Mouse (Mus musculus) olfactory bulb, adult 2 months (tissue): Measurements from ENCODE around the gene Fam3c. TPM values are rescaled to one million over a fixed set of nuclear protein-coding genes. Genes with fewer than 3 reads are reported as not detected.

Source experiments
- H3K27ac ChIP-seq: fragments of 200-500 bp; 2 replicates; pipeline ENCODE4 v1.5.1; 2012; ENCODE audit warnings: low read depth, low read length; ENCODE audit not compliant: insufficient read depth
- H3K4me1 ChIP-seq: fragments of 200-500 bp; 2 replicates; pipeline ENCODE4 v1.6.1; 2012; ENCODE audit warnings: low read length; ENCODE audit not compliant: control insufficient read depth, insufficient read depth
- H3K4me3 ChIP-seq: fragments of 200-500 bp; 2 replicates; pipeline ENCODE4 v1.5.1; 2012; ENCODE audit warnings: mild to moderate bottlenecking, low read depth, low read length, moderate library complexity; ENCODE audit not compliant: insufficient read depth
- CTCF ChIP-seq: fragments of 200-500 bp; IDR thresholded peaks from 2 replicates; pipeline ENCODE4 v1.5.1; 2012; ENCODE audit warnings: low read depth, mild to moderate bottlenecking, low read length, moderate library complexity; ENCODE audit not compliant: insufficient read depth
- POLR2A ChIP-seq: fragments of 200-500 bp; IDR thresholded peaks from 2 replicates; pipeline ENCODE4 v1.6.1; 2012; ENCODE audit warnings: mild to moderate bottlenecking, low read depth, low read length, moderate library complexity; ENCODE audit not compliant: insufficient read depth
- WGBS: fragments of 180-500 bp; shearing (Covaris S2); methylation state at CpG from one replicate; pipeline ENCODE4 v1.1.7; 2018; 5-methylcytosine and 5-hydroxymethylcytosine counted together
- polyA plus RNA-seq: library from polyadenylated mRNA; stranded (reverse); fragments of >200 nt; gene quantifications from 2 replicates; pipeline ENCODE4 v1.2.4, GENCODE M21; 2012; ENCODE audit warnings: low replicate concordance; ENCODE audit not compliant: missing spikeins, insufficient read depth, insufficient read length

Fam3c gene
- polyA plus RNA-seq, 1 experiment = not detected

DNA sequence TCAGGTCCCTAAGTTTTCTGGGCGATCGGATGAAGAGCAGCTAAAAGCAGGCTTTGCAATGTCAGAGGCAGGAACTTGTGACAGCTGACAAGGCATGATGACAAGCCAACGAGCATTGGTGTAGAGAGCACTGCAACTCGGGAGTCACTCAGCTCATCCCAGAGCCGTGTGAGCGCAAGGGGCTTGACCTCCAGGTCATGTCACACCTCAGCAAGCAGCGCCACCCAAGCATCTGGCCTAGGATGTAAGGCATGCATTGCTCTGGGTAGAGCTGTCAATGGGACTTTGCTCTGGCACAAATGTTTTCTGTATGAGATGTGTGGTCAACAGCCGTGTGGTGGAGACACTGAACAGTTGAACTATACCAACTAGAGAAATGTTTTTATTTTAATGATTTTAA, 28.1 kb downstream of the Fam3c start:
- H3K27ac ChIP-seq = no peak overlapping the region
- H3K4me3 ChIP-seq = no peak overlapping the region
- H3K4me1 ChIP-seq = peaks cover 2% of the 10 kb centered on the region; the same call in 1 of the 2 replicates
- no peak for TF ChIP-seq CTCF
- no peak for TF ChIP-seq POLR2A
- WGBS = 85% methylated on average over 8 of the region's 8 CpGs

DNA sequence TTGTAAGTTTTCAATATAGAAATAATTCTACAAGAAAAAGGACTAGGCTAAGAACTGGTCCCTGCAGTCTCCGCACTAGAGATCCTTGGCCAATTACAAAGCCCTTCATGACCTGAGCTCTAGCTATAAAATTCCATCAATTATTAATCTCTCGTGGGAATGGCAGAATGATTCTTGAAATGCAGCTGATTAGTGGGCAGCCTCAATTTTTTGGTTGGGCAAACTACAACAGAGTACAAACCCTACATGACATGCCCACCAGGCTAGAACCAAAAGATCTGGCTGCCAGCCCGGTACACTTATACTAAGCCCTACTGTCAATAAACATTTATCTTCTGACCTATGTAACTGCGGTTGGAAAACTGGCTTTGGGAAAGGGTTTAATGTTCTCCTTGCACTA, 29.0 kb downstream of the Fam3c start:
- Histone ChIP-seq H3K27ac (no peak overlapping the region), H3K4me1 (peaks cover 2% of the 10 kb centered on the region; the same call in 1 of the 2 replicates), H3K4me3 (no peak overlapping the region)
- WGBS = 61% methylated on average over 4 of the region's 4 CpGs
- TF ChIP-seq POLR2A (no peak), CTCF (no peak)

DNA sequence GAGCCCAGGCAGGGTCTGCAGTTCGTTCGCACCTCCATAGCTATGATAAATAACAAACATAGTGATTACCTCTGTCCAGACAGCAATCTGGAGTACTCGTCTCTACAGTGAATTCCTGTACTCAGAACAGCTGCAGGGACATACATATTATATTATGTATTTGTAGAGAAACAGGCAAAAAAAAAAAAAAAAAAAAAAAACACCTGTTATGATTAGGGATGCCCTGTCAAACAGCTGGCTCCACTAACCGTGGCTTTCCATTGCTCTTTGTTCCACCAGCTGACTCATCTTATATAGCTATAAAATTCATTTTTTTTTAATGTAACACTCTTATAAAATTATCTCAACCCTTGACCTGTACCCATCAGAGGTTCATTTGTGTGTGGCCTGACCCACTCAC, 29.8 kb downstream of the Fam3c start:
- no peak overlapping the region for H3K4me3 ChIP-seq
- H3K27ac ChIP-seq = no peak overlapping the region
- TF ChIP-seq POLR2A (no peak), CTCF (no peak)
- 85% methylated on average over 4 of the region's 4 CpGs for WGBS
- H3K4me1 ChIP-seq = peaks cover 2% of the 10 kb centered on the region; the same call in 1 of the 2 replicates

DNA sequence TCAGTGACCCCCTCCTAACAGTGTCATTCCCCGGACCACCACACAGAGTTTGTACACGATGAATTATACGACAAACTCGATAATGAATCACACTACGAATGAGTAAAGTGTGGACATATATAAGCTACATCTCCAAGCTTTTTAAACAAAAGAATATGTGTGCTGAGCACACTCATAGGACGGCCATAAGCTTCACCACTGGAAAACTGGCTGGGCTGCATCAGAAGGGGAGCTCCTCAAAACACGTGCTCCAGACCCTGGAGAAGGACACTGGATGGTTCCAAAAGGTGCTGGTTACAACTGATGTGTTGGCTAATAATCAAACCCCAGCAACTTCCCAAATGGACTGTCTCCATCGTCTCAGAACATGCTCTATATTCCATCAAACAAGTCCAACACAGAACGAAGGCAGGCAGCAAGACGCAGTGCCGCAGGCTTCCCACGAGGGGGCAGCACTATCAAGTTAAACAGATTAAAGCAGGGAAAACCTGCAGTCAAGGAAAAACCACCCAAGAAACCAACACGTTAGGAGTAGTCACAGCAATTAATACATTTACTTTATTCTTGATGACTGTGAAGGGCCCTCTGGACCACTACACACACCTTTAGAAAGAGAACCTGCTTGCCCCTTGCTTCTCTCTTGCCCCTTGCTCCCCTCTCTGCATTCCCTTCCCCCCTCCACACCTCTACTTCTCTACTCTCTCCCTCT, 30.5 kb downstream of the Fam3c start:
- 53% methylated on average over 13 of the region's 13 CpGs for WGBS
- Histone ChIP-seq H3K4me3 (no peak overlapping the region), H3K27ac (no peak overlapping the region), H3K4me1 (peaks cover 2% of the 10 kb centered on the region; the same call in 1 of the 2 replicates)
- TF ChIP-seq POLR2A = no peak
- peak; percentile 87 for TF ChIP-seq CTCF

DNA sequence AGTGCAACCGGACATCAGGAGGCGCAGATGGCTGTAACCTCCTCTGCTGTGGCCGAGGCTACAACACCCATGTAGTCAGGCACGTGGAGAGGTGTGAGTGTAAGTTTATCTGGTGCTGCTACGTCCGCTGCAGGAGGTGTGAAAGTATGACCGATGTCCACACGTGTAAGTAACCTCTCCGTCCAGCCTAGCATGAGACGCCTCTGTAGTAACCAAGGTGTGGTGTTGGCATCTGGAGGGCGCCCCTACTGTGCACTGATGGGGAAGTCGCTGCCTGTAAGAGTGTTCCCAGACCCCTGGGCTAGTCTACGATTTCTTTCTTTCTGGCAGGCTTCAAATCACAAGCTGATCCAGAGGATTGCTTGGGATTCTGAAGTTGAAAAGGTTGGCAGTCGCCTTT, 58.0 kb downstream of the Fam3c start:
- TF ChIP-seq POLR2A (no peak), CTCF (no peak)
- Histone ChIP-seq H3K27ac (no peak overlapping the region), H3K4me1 (no peaks in the 10 kb centered on the region), H3K4me3 (no peak overlapping the region)
- WGBS = 77% methylated on average over 14 of the region's 14 CpGs

DNA sequence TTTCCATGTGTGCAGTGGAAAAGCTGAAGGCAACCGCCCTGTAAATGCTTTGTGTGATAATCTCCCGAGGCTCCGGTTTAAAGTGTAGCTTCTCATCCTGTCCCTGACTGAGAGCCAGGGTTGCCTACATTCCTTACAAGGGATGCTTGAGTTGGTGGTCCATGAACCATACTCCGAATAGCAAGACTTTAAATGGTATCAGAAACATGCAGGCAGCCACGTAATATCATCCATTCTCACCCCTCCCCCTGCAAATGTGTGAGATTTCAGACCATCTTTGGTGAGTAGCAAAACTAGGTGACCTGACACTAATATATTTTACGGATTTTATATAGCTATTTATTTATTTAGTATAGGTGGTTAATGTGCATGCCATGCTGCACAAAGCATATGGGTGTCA, 59.0 kb downstream of the Fam3c start:
- no peaks in the 10 kb centered on the region for H3K4me1 ChIP-seq
- H3K27ac ChIP-seq = no peak overlapping the region
- H3K4me3 ChIP-seq = no peak overlapping the region
- 85% methylated on average over 6 of the region's 6 CpGs for WGBS
- TF ChIP-seq POLR2A = no peak
- no peak for TF ChIP-seq CTCF

DNA sequence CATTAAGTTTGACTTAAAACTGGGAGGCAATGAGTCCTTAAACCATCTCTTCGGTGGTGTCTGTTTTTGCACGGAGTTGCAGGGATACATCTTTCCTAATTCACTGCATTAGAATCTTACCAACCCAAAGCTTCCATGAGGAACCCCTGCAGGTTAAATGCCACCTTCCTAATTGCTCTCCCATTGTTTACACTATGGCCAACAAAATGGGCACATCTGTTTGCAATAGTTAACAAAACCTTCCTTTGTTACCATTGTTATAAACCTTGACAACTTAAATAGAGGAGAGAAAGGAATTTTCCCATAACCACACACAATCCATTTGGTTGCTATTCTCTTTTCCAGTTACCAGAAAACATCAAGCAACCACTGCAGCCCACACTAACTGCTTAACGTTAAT, 62.1 kb downstream of the Fam3c start:
- WGBS = 37% methylated on average over 3 of the region's 3 CpGs
- TF ChIP-seq POLR2A = no peak
- Histone ChIP-seq H3K27ac (no peak overlapping the region), H3K4me1 (peaks cover 8% of the 10 kb centered on the region), H3K4me3 (no peak overlapping the region)

DNA sequence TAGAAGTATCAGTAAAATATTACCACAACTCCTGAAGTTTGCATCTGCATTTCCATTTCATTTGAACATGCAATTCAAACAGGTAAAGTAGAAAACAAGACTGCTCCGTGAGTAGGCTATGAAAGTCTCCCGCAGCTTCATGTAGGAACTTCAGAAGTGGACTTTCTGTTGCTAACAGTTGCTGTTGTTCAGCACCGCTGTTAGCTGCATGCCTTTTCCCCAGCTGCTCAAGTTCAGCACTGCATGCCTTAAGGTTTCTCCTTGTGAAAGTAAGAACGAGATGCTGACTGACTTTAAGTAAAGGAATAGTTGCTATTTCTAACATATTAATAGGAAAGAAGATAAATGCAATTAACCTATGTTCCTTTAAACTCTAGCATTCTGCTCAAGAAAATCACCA, 64.0 kb downstream of the Fam3c start:
- H3K4me1 ChIP-seq = peaks cover 20% of the 10 kb centered on the region
- TF ChIP-seq CTCF (no peak), POLR2A (no peak)
- H3K27ac ChIP-seq = no peak overlapping the region
- 62% methylated on average over 4 of the region's 4 CpGs for WGBS
- H3K4me3 ChIP-seq = no peak overlapping the region

DNA sequence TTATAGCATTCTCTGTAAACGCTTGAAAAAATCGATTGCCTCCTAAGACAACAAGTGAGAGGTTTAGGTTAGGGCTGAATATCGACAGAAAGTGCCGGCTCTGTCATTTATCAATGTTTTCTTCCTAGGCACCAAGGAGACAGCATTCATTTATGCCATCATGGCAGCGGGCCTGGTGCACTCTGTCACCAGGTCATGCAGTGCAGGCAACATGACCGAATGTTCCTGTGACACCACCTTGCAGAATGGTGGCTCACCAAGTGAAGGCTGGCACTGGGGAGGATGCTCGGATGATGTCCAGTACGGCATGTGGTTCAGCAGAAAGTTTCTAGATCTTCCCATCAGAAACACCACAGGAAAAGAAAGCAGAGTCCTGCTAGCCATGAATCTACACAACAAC, 65.3 kb downstream of the Fam3c start:
- Histone ChIP-seq H3K4me1 (peaks cover 20% of the 10 kb centered on the region), H3K27ac (no peak overlapping the region), H3K4me3 (no peak overlapping the region)
- 88% methylated on average over 8 of the region's 8 CpGs for WGBS
- TF ChIP-seq POLR2A (no peak), CTCF (no peak)
